Mouse (Mus musculus) lung, adult 2 months (tissue): ENCODE measurements around the gene Cacng3.

Experiments
- CTCF ChIP-seq: fragments of 200-500 bp; IDR thresholded peaks from 2 replicates; pipeline ENCODE4 v1.5.1; 2011; ENCODE audit warnings: mild to moderate bottlenecking, low read length, control low read depth; ENCODE audit not compliant: insufficient read depth
- POLR2A ChIP-seq: fragments of 200-500 bp; IDR thresholded peaks from 2 replicates; pipeline ENCODE4 v1.6.1; 2011; ENCODE audit warnings: low read depth, mild to moderate bottlenecking, control low read depth, low read length, borderline replicate concordance; ENCODE audit errors: extremely low read depth

DNA sequence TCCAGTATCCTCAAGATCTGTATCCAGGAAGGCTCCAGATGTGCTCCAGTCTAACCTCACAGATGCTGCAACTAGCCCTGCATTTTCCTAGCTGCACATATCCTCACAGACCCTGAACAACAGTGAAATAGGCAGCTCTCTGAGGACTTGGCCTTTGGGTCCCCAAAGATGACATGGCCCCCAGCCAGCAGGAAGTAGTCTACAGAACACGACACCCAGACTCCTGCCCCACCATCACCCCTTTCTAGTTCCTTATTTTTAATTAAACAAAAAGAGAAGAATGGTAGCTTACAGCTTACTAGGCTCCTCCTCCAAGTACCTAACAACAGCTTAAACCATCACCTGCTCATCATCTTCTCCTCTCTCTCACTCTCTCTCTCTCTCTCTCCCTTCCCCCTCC is 143.4 kb downstream of the Cacng3 start:
- TF ChIP-seq CTCF (no peak), POLR2A (no peak)
